Mouse (Mus musculus): ENCODE data around the gene 4930562C15Rik.

The 4930562C15Rik gene

DNA sequence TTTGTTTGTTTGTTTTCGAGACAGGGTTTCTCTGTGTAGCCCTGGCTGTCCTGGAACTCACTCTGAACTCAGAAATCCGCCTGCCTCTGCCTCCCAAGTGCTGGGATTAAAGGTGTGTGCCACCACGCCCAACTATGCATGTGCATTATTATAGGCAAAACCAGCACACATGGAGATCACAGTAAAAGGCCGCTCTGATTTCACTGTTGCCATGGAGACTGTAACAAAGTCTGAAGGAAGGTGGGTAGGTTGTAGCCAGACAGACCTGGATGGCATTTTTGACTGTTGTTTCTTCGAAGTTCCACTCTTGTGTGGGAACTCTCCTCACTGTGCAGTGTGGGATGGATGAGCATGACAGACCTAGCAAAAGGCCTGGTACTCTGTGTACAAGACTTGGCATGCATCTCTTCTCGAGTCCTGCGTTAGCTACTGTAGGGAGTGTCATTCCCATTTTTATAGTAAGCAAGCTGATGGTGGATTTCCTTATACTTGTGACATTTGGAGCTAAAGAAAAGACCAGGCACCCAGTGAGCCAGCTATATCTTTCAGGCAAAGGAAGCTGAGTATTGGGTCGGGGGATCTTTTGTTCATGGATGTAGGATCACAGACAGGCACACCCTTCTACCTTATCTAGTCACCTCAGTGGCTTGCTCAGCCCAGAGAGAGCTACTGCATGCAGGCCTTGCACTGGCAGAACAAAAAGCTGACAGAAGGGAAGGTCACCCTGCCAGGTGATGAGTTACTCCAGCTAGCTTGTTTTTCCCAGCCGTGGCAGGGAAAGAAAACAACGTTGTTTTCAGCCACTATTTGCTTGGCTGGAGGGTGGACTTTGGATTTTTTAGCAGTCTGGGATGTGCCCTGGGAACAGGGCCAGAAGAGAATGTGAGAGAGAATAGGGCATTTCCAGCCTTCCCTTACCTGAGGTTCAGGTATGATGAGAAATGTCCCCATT lies 46.5 kb downstream of the 4930562C15Rik start:
- in situ Hi-C loops (cut with MboI; ENCODE audit: low pct_unique_long_range_greater_than_20kb in 1 of 2, low sequenced_read_pairs in 2 of 2, unreplicated experiment in 1 of 2) = no loop called here

DNA sequence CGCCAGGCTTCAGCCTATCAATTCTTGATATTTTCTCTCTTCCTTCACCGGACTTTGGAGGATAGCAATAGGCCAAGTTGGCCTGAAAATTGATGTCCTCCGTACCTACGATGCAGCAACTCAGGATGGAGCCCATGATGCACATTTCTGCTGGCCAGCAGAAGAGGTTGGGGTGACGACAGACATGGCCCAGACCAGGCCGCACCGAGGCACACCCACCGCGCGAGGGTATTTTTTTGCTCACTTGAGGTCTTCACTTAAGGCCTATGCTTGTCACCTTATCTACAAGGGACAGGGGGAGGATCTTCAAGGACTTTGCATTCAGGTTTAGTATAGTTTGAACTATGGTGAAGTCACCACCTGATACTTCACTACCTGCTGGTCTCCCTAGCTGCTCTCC lies 49.7 kb downstream of the 4930562C15Rik start:
- in situ Hi-C loops (cut with MboI; ENCODE audit: low pct_unique_long_range_greater_than_20kb in 1 of 2, low sequenced_read_pairs in 2 of 2, unreplicated experiment in 1 of 2) = no loop called here

DNA sequence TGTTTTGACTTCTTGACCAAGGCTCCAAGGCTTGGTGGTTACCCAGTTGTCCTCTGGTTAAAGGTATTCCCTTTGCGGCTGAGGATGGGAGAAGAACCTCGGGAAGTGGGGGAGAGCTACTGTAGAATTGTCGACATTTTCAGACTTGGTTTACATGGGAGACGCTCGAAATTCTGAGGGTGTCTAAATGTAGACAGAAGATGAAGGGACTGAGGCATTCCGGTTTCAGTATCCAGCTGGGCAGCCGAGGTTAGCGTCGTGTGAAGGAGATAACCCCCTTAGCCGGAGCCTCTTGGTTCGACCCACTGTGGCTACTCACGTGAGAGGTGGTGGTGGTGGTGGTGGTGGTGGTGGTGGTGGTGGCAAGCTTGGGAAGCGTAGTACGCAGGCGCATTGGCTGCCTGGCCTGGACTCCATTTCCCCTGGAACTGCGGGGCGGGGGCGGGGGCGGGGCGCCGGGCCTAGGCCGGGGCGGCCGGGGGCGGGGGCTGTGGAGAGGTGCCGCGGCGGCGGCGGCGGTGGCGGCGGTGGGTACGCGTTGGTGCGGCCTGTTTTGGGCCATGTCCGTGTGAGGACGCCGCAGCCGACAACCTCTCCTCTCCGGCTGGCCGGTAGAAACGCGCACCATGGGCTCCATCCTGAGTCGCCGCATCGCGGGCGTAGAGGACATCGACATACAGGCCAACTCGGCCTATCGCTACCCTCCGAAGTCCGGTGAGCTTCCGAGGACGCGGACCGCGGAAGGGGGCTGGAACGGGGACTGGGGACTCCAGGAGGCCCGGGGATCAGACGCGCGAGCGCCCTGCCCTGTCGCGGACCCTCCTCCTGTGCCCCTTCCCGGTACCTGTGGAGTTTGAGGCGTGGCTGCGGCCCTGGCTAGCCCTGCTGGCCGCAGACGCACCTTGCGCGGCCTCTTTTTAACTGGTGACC lies 50.8 kb downstream of the 4930562C15Rik start, which contains the start of gene Mgrn1:
Gene Mgrn1 (plus strand): TSS at position 490 of the 930 bp plus-strand sequence.
- in situ Hi-C loops (cut with MboI; ENCODE audit: low pct_unique_long_range_greater_than_20kb in 1 of 2, low sequenced_read_pairs in 2 of 2, unreplicated experiment in 1 of 2) = no loop called here

DNA sequence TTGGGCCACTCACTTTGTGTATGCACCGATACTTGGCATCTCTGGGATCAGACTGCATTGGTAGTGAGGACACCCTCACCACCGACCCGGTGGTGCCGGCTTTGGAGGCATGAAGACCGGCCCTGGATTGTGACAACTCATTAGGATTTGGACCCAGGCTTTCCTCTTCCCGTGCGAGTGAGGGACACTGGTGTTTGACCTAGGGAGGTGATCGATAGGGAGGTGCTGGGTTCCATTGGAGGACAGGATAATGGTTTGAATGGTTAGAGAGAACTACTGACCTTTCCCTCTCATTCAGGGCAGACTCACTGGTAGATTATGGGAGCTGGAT lies 51.4 kb downstream of the 4930562C15Rik start:
- in situ Hi-C loops (cut with MboI; ENCODE audit: low pct_unique_long_range_greater_than_20kb in 1 of 2, low sequenced_read_pairs in 2 of 2, unreplicated experiment in 1 of 2) = no loop called here

DNA sequence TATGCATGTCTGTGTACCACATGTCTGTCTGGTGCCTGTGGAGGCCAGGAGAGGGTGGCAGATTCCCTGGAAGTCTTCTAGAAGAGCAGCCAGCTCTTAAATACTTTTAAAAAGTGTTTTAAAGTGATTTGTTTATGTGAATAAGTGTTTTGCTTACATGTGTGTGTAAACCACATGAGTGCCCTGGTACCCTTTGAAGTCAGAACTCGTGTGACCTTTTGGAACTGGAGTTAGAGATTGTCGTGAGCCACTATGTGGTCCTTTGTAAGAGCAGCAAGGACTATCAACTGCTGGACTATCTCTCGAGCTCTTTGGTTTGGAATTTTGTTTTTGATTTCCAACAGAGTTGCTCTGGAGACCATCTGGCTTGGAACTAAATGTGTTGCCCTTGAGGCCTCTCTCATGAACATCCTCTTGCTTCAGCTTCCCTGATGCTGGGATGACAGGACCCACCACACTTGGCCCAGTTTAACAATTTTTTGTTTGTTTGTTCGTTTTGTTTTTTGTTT lies 55.0 kb downstream of the 4930562C15Rik start:
- in situ Hi-C loops (cut with MboI; ENCODE audit: low pct_unique_long_range_greater_than_20kb in 1 of 2, low sequenced_read_pairs in 2 of 2, unreplicated experiment in 1 of 2) = no loop called here

DNA sequence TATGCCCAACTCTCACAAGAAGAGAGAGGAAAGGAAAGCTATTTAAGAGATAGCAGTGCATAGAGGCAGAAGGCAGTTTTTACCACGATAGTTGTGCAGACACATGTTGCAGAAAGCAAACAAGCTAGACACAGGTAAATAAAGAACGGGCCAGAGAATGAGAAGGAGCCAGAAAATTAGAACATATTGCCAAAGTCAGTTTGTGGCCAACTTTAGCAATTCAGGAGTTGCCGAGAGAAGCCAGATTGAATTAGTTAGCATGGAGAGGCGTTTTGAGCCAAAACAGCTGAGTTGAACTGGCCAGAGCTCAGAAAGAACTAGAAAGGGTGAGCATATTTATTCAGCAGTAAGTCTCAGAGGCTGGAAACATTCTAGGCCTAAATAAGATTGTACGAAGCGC lies 57.0 kb downstream of the 4930562C15Rik start:
- in situ Hi-C loops (cut with MboI; ENCODE audit: low pct_unique_long_range_greater_than_20kb in 1 of 2, low sequenced_read_pairs in 2 of 2, unreplicated experiment in 1 of 2) = no loop called here

DNA sequence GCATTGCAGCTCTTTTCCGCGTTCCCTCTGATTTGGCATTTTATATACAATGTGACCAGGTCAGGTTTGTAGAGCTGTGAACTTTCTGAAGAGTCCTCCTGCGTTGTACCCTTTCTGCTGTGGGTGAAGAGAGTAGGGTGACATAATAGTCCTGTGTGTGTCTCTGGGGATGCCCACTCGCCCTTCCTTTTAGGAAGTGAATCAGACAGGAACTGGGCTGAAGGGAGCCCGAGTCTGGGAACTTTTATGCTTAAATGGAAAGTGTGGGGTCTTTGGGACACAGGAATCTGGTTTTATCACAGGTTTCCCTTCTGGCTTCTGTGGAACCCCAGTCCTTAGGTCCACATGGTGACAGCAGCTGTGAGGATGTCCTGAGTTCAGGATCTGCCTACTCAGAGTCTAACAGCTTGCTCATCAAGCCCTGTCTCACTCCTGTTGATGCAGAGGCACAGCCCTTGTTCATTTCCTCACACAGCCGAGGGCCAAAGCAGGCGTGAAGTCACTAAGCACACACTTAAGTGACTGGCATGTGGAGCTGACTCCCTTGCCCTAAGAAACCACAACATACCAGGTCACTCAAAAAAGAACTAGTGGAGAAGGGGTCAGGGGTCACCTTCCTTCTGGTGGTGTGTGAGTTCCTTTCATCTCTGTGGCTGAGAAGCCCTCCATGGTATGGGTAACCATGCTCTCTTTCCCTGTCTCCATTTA lies 59.1 kb downstream of the 4930562C15Rik start:
- in situ Hi-C loops (cut with MboI; ENCODE audit: low pct_unique_long_range_greater_than_20kb in 1 of 2, low sequenced_read_pairs in 2 of 2, unreplicated experiment in 1 of 2) = no loop called here

DNA sequence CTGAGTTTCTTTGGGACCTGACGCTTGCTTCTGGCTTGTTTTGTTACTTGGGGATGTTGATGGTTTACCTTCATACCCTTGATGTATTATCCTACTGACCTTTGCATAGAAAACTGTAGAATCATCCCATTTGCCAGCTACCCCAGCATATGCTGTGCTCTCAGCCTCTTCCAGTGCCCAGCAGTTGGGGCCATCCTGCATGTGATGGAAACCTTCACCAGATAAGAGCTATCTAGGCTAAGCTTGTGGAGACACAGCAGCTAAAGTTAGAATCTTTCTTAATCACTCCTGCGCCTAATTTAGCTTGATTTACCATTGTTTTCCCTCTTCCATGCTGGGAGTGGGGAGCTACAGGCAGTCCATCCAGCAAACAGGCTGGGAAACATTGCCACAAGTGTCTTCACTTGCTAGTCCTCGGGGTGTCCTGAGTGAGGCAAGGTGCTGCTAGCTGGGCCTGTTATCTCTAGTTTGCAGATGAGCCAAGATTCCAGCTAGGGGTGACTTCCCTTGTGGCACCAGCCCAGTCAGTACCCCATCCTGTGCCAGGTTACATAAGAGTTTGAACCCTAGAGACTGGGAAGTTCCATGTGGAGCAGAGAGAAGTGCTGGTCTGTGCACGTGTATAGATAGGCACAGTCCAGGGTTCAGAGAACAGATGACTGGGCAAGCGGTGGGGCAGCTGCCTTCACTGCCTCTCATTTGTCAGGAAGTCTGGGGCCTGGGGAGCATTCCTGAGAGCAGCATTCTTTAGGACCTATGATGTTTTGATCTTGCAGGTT lies 61.2 kb downstream of the 4930562C15Rik start:
- in situ Hi-C loops (cut with MboI; ENCODE audit: low pct_unique_long_range_greater_than_20kb in 1 of 2, low sequenced_read_pairs in 2 of 2, unreplicated experiment in 1 of 2) = no loop called here

DNA sequence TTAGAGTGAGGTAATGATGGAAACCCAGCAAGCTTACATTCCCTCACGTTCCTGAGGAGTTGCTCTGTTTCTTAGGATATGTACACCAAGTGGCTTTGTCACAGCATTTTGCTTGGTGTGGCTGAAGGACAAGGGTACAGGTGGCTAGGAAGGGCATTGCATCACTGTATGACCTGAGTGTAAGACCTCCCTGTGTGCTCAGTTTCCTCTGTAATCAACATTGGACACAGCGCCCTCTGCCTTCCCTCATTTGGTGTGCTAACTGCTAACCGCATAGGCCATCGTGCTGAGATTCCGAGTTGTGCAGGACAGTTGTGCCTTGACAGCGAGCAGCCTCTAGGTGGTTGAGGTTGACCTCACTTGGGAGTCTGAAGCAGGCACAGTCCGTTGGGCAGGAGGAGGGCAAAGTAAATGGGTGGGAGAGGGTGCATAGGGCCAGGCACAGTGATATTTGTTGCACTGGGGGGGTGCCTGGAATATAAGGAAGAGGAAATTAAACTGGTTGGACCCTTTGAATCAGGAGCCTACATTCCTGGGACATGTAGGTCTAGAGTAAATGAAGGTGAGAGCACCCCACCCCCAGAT lies 62.0 kb downstream of the 4930562C15Rik start:
- in situ Hi-C loops (cut with MboI; ENCODE audit: low pct_unique_long_range_greater_than_20kb in 1 of 2, low sequenced_read_pairs in 2 of 2, unreplicated experiment in 1 of 2) = no loop called here

DNA sequence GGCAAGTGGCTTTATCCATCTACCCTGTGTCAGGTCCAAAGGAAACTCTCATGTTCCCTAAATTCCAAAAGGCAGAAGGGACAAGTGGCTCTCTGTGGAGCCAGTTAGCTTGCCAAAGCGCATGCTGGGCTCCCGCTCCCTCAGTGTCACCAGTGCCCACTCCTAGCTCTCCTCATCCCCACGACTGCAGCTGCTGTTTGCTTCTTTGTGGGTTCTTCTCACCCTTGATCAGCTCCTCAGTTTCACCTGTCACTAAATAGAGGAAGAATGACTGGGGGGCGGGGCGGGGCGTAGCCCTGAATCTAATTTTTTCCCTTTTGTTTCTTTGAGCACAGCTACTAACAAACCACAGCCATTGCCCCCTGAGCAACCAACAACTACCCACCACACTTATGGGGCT lies 63.7 kb downstream of the 4930562C15Rik start:
- in situ Hi-C loops (cut with MboI; ENCODE audit: low pct_unique_long_range_greater_than_20kb in 1 of 2, low sequenced_read_pairs in 2 of 2, unreplicated experiment in 1 of 2) = no loop called here

DNA sequence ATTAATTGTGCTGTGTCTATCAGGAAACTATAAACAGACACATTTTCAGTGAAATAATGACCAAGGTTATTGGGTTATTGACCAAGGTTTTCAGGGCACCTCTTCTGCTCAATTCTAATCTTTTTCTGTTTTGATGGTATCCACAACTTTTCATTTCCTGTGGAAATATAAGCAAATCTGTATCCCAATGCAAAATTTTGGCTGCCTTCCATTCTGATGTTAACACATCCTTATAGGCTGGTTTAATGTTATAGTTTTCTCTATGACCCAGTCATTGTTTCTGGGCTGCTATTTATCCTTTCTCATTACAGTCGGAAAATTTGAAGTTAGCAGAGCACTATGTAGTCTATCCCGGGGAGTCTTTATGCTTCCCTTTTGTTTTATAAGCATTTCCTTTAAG lies 64.5 kb downstream of the 4930562C15Rik start:
- in situ Hi-C loops (cut with MboI; ENCODE audit: low pct_unique_long_range_greater_than_20kb in 1 of 2, low sequenced_read_pairs in 2 of 2, unreplicated experiment in 1 of 2) = no loop called here

DNA sequence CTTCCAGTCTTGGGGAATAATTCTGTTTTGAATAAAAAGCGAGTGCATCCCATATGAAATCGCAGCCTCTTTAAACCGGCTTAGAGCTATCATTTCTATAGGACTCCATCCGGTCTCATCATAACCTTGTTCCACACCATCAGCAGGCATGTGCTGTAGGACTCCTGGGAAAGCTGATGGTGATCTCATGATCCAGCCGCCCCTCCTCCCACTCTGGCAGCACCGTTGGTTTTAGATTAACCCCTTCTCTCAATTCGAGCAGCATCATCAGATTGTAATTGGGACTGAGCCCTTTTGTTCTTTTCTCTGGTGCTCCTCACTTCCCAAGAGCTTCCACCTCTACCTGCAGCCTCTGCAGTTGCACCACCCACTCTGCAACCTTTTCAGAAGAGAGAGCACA lies 66.0 kb downstream of the 4930562C15Rik start:
- in situ Hi-C loops (cut with MboI; ENCODE audit: low pct_unique_long_range_greater_than_20kb in 1 of 2, low sequenced_read_pairs in 2 of 2, unreplicated experiment in 1 of 2) = no loop called here

DNA sequence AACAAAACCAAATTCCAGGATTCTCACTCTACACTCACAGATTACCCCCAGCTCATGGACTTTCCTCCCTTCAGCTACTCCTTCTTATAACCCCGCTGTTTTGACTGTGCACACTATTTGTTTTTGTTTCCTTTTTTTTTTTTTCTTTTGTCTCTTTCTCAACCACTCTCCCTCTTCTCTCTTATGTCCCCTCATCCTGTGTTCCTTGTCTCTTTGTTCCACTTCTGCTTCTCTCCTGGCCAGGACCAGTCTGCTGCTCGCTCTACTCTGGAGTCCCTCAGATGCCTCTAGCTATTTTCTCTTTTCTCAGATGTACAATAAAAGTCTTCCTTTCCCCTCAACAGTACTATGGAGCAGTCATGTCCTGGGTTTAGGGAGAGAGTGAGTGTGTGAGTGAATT lies 67.2 kb downstream of the 4930562C15Rik start:
- in situ Hi-C loops (cut with MboI; ENCODE audit: low pct_unique_long_range_greater_than_20kb in 1 of 2, low sequenced_read_pairs in 2 of 2, unreplicated experiment in 1 of 2) = no loop called here

DNA sequence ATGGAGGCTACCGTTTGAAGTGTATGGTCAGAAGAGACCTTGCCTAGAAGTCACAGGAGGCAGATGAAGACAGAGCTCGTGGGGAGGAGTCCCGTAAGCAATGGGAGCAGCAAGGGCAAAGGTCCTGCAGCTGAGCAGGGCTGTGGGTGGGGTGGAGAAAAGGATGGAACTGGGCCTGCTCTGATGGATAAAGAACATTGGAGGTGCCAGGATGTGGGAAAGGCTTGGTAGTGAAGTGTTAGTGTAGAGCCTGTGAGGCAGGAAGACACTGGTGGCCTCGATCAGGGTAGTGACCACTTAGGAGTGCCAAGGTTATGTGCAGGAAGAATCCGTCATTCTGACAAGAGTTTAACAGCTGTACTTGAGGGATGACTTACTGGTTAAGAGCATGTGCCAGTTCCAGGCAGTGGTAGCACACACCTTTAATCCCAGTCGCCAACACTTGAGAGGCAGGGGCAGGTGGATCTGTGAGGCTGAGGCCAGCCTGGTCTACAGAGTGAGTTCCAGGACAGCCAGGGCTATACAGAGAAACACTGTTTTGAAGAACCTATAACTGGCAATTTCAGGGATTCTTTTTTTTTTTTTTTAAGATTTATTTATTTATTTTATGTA lies 68.4 kb downstream of the 4930562C15Rik start:
- in situ Hi-C loops (cut with MboI; ENCODE audit: low pct_unique_long_range_greater_than_20kb in 1 of 2, low sequenced_read_pairs in 2 of 2, unreplicated experiment in 1 of 2) = no loop called here

DNA sequence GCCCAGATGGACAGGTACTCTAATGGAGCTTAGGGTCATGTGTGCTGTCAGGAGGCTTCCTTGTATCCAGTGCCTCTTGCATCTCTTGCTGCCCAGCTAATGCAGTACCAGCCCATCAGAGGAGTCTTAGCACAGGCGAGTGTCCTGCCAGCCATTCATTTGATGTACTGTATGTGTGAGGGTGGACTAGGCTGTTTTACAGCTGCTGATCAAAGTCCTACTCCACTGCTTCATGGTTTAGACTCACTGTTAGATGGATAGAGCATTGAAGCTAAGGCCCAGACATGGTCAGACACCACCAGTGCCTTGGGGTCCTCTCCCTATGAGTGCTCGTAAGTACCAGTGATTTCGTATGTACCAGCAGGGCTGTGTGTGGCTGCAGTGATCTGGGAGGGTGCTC lies 69.7 kb downstream of the 4930562C15Rik start:
- in situ Hi-C loops (cut with MboI; ENCODE audit: low pct_unique_long_range_greater_than_20kb in 1 of 2, low sequenced_read_pairs in 2 of 2, unreplicated experiment in 1 of 2) = no loop called here

DNA sequence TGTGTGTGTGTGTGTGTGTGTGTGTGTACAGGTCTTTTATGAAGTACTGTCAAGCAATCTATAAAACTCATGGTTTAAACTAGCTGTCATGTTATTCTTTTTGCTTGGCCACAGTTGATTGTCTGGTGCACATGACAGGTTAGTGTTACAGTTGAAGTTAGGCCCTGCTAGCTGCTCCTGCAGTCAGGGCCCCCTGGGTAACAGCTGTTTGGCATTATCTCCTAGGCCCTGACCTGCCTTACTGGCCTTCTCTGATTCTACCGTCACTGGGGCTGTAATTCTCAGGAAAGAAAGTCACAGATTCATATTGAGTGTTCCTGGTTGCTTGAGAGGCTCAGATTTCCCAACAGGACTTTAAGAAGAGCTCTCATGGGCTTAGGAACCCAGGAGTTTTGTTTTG lies 70.4 kb downstream of the 4930562C15Rik start:
- in situ Hi-C loops (cut with MboI; ENCODE audit: low pct_unique_long_range_greater_than_20kb in 1 of 2, low sequenced_read_pairs in 2 of 2, unreplicated experiment in 1 of 2) = no loop called here

DNA sequence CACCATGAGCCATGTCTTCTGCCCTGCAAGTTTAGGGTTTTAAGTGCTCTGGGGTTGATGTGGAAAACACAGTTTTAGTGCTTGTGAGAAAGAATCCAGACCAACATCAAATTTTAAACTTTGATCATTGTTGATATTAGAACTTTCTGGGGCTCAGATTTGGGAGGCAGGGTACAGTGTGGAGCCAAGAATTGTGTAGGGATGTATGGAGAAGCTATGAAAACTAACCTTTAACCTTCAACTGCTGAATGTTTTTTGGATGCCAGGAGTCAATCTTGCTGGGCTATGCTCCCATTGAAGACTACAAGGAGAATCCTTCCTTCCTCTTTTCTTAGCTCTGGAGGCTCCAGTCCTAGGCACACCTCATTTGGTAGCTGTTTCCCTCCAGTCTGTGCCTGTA lies 71.3 kb downstream of the 4930562C15Rik start:
- in situ Hi-C loops (cut with MboI; ENCODE audit: low pct_unique_long_range_greater_than_20kb in 1 of 2, low sequenced_read_pairs in 2 of 2, unreplicated experiment in 1 of 2) = no loop called here
